10 mouse cellular contexts compared by ENCODE assay signal in the genomic region with DNA sequence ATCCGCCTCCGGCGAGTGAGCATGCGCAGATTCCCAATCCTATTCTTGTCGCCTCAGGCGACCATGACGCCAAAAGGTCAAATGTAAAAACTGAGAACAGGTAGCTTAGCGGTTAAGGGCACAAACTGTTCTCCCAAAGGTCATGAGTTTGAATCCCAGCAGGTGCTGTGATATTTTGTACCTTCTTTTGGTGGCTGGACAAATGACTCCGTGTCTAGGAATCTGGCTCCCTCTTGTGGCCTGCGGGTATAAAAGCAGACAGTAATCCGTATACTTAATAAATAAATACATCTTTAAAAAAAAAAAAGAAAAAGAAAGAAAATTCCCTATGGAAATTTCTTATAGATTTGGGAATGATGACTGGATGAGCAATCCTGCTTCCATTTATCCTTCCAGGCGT. TPM values are rescaled to one million over a fixed set of nuclear protein-coding genes. Genes with fewer than 3 reads are reported as not detected.
DNase-seq lines count a peak whose midpoint lies in the region; ATAC-seq and TF ChIP-seq lines count a peak whose summit lies in the region.
"Not testable (repeated sequence)": the region's sequence is repeated elsewhere in the genome, so short reads cannot be mapped to it uniquely, and the experiment has no call there.
"Had no signal": no experiment of that assay in that cellular context is flagged by ENCODE, and none has a peak within 500 bp of the region (broad histone marks: within the 10 kb centered on the region; RNA-seq: fewer than 3 reads in every experiment).

No protein-coding gene starts in this region.

- not testable (repeated sequence) for H3K27me3 ChIP-seq in ES-Bruce4 (ENCODE audit: control insufficient read depth, insufficient read depth, low read length, poor library complexity, severe bottlenecking); erythroblast, embryonic 14.5 days (ENCODE audit: control insufficient read depth); kidney, postnatal 0 days (ENCODE audit: insufficient read depth, low read length); liver, embryonic 14.5 days (ENCODE audit: control insufficient read depth, insufficient read depth, low read length); testis, adult 2 months (ENCODE audit: control insufficient read depth, insufficient read depth, low read length)

- not testable (repeated sequence) for H3K9me3 ChIP-seq in ES-Bruce4 (replicated peaks; ENCODE audit: control insufficient read depth, insufficient read depth, low read length, poor library complexity, severe bottlenecking); erythroblast, embryonic 14.5 days (ENCODE audit: control insufficient read depth, low read length); kidney, postnatal 0 days (replicated peaks; ENCODE audit: low read length); liver, embryonic 14.5 days (ENCODE audit: control insufficient read depth, low read length)

- H3K27ac ChIP-seq in ES-Bruce4 (ENCODE audit: insufficient read depth, low read length); kidney, postnatal 0 days; liver, embryonic 14.5 days; testis, adult 2 months (ENCODE audit: control insufficient read depth, insufficient read depth, low read depth, low read length): not testable (repeated sequence)

- not testable (repeated sequence) for TF ChIP-seq EP300 in ES-Bruce4 (IDR thresholded peaks at IDR 0.05; ENCODE audit: insufficient read depth, low read depth, low read length); liver, embryonic 14.5 days (IDR thresholded peaks at IDR 0.05; ENCODE audit: low read depth)

- not testable (repeated sequence) for TF ChIP-seq CTCF in ES-Bruce4 (IDR thresholded peaks at IDR 0.05; ENCODE audit: low read depth, low read length); testis, adult 2 months (IDR thresholded peaks at IDR 0.05; ENCODE audit: control insufficient read depth, insufficient read depth, insufficient replicate concordance, low read depth, low read length)
- peak; percentile 54; the same call in 1 of the 2 replicates for TF ChIP-seq CTCF in kidney, postnatal 0 days (IDR thresholded peaks at IDR 0.05; ENCODE audit: low read depth)
- peak; percentile 57 for TF ChIP-seq CTCF in liver, embryonic 14.5 days (IDR thresholded peaks at IDR 0.05; ENCODE audit: low read depth)

- not testable (repeated sequence) for TF ChIP-seq POLR2A in ES-Bruce4 (IDR thresholded peaks at IDR 0.05; ENCODE audit: insufficient read depth, low read length); testis, adult 2 months (IDR thresholded peaks at IDR 0.05; ENCODE audit: control insufficient read depth, low read depth, low read length)

- ATAC-seq in kidney, postnatal 0 days (replicated peaks; ENCODE audit: low FRiP score, low read depth); liver, embryonic 14.5 days (ENCODE audit: insufficient read depth): not testable (repeated sequence)

- intact Hi-C loops in heart, postnatal 10 days (cut with DNase I) = loop anchor here (2.0 to 5.0 kb wide), 2 partner anchors 134 to 869 kb away; no protein-coding TSS in a partner anchor

- H3K36me3 ChIP-seq in ES-Bruce4 (ENCODE audit: control insufficient read depth, insufficient read depth, low read length, poor library complexity, severe bottlenecking); erythroblast, embryonic 14.5 days (ENCODE audit: control insufficient read depth); kidney, postnatal 0 days (ENCODE audit: insufficient read depth, low read length); liver, embryonic 14.5 days (replicated peaks; ENCODE audit: control insufficient read depth, insufficient read depth, low read depth); testis, adult 2 months (ENCODE audit: control insufficient read depth, insufficient read depth, low read length): not testable (repeated sequence)

- not testable (repeated sequence) for H3K4me1 ChIP-seq in ES-Bruce4 (ENCODE audit: control insufficient read depth, insufficient read depth, low read length); erythroblast, embryonic 14.5 days (ENCODE audit: control insufficient read depth); kidney, postnatal 0 days (replicated peaks; ENCODE audit: insufficient read depth, low read length); liver, embryonic 14.5 days (replicated peaks; ENCODE audit: control insufficient read depth in 2 of 2, insufficient read depth in 2 of 2, low read length in 1 of 2)
- H3K4me1 ChIP-seq in testis, adult 2 months (ENCODE audit: control insufficient read depth, insufficient read depth, low read length) = peaks cover 15% of the 10 kb centered on the region

- H3K4me2 ChIP-seq in kidney, postnatal 0 days (ENCODE audit: low read length) = peak overlapping the region; percentile 47
- H3K4me2 ChIP-seq in liver, embryonic 14.5 days (ENCODE audit: low read depth) = peak overlapping the region; percentile 39

- peak; percentile 54 for DNase-seq in c-Kit-positive CD71-positive TER-119-negative erythroid progenitor cells, embryonic 14.5 days (ENCODE audit: low read depth)
- peak; percentile 33 to 76 for DNase-seq in heart, postnatal 10 days
- DNase-seq in kidney, postnatal 0 days (ENCODE audit: low spot score) = peak; percentile 35
- peak; percentile 16 to 26 (median 22) for DNase-seq in liver, embryonic 14.5 days (ENCODE audit: low read depth in 3 of 3, low spot score in 3 of 3)
- DNase-seq in natural killer cell, adult 2 months (ENCODE audit: low spot score in 2 of 2) = peak; percentile 20 to 41

- H3K4me3 ChIP-seq in ES-Bruce4 (ENCODE audit: low read depth, low read length) = peak overlapping the region; percentile 72
- peak overlapping the region; percentile 38 for H3K4me3 ChIP-seq in erythroblast, embryonic 14.5 days (replicated peaks)
- peak overlapping the region; percentile 13; the same call in 1 of the 2 replicates for H3K4me3 ChIP-seq in kidney, postnatal 0 days (replicated peaks; ENCODE audit: low read depth, low read length)
- H3K4me3 ChIP-seq in liver, embryonic 14.5 days (ENCODE audit: insufficient read depth in 1 of 2, low read depth in 2 of 2, low read length in 2 of 2) = not testable (repeated sequence)
- H3K4me3 ChIP-seq in testis, adult 2 months (ENCODE audit: control insufficient read depth, low read depth, low read length) = peak overlapping the region; percentile 84

- H3K9ac ChIP-seq in ES-Bruce4 (ENCODE audit: low read depth, poor library complexity, severe bottlenecking) = peak overlapping the region; percentile 46
- not testable (repeated sequence) for H3K9ac ChIP-seq in kidney, postnatal 0 days (ENCODE audit: low read depth, low read length); liver, embryonic 14.5 days (replicated peaks)

- WGBS in kidney, postnatal 0 days = 36% methylated on average over 12 of the region's 12 CpGs
- WGBS in liver, embryonic 14.5 days (ENCODE audit: insufficient replicate concordance) = 27% methylated on average over 12 of the region's 12 CpGs

RNA-seq across cellular contexts. Expression of a gene that starts 32.2 kb away (rescaled TPM):
- 27.9 and 29.0 TPM in 2 replicates for polyA plus RNA-seq in ES-Bruce4 (2011; ENCODE audit: insufficient read depth, insufficient read length, low read depth, missing spikeins)
- polyA plus RNA-seq in erythroblast, embryonic 14.5 days (2012) = 0.56 and 0.70 TPM in 2 replicates
- 10 to 100 TPM; 28.3 to 39.0 TPM for total RNA-seq in heart, postnatal 10 days (2021)
- polyA plus RNA-seq in kidney, postnatal 0 days (2015; fragmentation: Nextera tagmentation; extraction: Ambion mirVana) = 6.8 and 7.6 TPM in 2 replicates
- 6.8 and 8.9 TPM in 2 replicates for polyA plus RNA-seq in liver, embryonic 14.5 days (2012; rRNA removed)
- polyA plus RNA-seq in liver, embryonic 14.5 days (2014; fragmentation: Nextera tagmentation; extraction: Ambion mirVana) = 4.3 and 4.5 TPM in 2 replicates
- polyA plus RNA-seq in testis, adult 2 months (2012; rRNA removed) = 4.2 and 5.4 TPM in 2 replicates

RNA-seq across cellular contexts. Expression of a gene that starts 51.5 kb away (rescaled TPM):
- polyA plus RNA-seq in ES-Bruce4 (2011; ENCODE audit: insufficient read depth, insufficient read length, low read depth, missing spikeins) = 0.51 TPM in 1 of 2 replicates, not detected in the other
- polyA plus RNA-seq in erythroblast, embryonic 14.5 days (2012) = 0.07 TPM in 1 of 2 replicates, not detected in the other
- not detected for total RNA-seq in heart, postnatal 10 days (2021)
- not detected in 2 replicates for polyA plus RNA-seq in kidney, postnatal 0 days (2015; fragmentation: Nextera tagmentation; extraction: Ambion mirVana)
- not detected in 2 replicates for polyA plus RNA-seq in liver, embryonic 14.5 days (2012; rRNA removed)
- polyA plus RNA-seq in liver, embryonic 14.5 days (2014; fragmentation: Nextera tagmentation; extraction: Ambion mirVana) = not detected in 2 replicates
- polyA plus RNA-seq in testis, adult 2 months (2012; rRNA removed) = 1.8 and 1.9 TPM in 2 replicates
- total RNA-seq: gastrocnemius, postnatal 4 days; megakaryocyte, adult 5-6 weeks had no signal
